ENCODE assay signal across 24 mouse cellular contexts in genomic region chr1:131969825-131970224, GRCm38 (mm10). TPM values are rescaled to one million over a fixed set of nuclear protein-coding genes. Genes with fewer than 3 reads are reported as not detected.
A peak's percentile ranks its signal among the peaks of the same experiment; 100 is the strongest.
DNase-seq lines count a peak whose midpoint lies in the region; ATAC-seq and TF ChIP-seq lines count a peak whose summit lies in the region.
"Had no signal": no experiment of that assay in that cellular context is flagged by ENCODE, and none has a peak within 500 bp of the region (broad histone marks: within the 10 kb centered on the region; RNA-seq: fewer than 3 reads in every experiment).

No protein-coding gene starts in this region.

- TF ChIP-seq CTCF in midbrain, postnatal 0 days (IDR thresholded peaks at IDR 0.05): no peak

- 60% methylated on average over 4 of the region's 4 CpGs for WGBS in kidney, embryonic 16.5 days
- WGBS in midbrain, embryonic 10.5 days: 46% methylated on average over 4 of the region's 4 CpGs
- WGBS in midbrain, postnatal 0 days: 50% methylated on average over 4 of the region's 4 CpGs
- 67% methylated on average over 4 of the region's 4 CpGs for WGBS in kidney, embryonic 15.5 days

- H3K4me3 ChIP-seq in kidney, embryonic 16.5 days (ENCODE audit: low read length): no peak overlapping the region
- no peak overlapping the region for H3K4me3 ChIP-seq in midbrain, embryonic 10.5 days
- H3K4me3 ChIP-seq in midbrain, postnatal 0 days (ENCODE audit: low read depth, low read length): no peak overlapping the region
- no peak overlapping the region for H3K4me3 ChIP-seq in kidney, embryonic 15.5 days (replicated peaks)
- H3K4me3 ChIP-seq: embryonic facial prominence, embryonic 15.5 days; limb, embryonic 13.5 days; liver, embryonic 15.5 days; neural tube, embryonic 12.5 days had no signal

- peak; percentile 56 for DNase-seq in kidney, adult 18-20 months
- no peak for DNase-seq in midbrain, embryonic 10.5 days (ENCODE audit: low spot score)
- no peak for DNase-seq in midbrain, postnatal 0 days (ENCODE audit: low spot score)
- peak; percentile 37 to 41 for DNase-seq in kidney, postnatal 36 days
- no peak for DNase-seq in layer of hippocampus, postnatal 14 days (ENCODE audit: low spot score in 2 of 2)
- DNase-seq in cerebellum, adult 18-20 months: no peak
- DNase-seq: adrenal gland, adult 2 months; cerebellum, adult 11 months; cerebellum, postnatal 10 days; gastrocnemius, postnatal 25 days; heart, adult 18-20 months; heart, postnatal 10 days; lung, postnatal 14 days; retina, postnatal 1 day; right cerebral cortex, postnatal 25 days; spleen, adult 18-20 months had no signal

- H3K4me2 ChIP-seq in kidney, embryonic 16.5 days (replicated peaks; ENCODE audit: low read depth, low read length): no peak overlapping the region
- no peak overlapping the region for H3K4me2 ChIP-seq in midbrain, postnatal 0 days (ENCODE audit: low read depth, low read length, poor library complexity, severe bottlenecking)
- no peak overlapping the region for H3K4me2 ChIP-seq in kidney, embryonic 15.5 days
- H3K4me2 ChIP-seq: embryonic facial prominence, embryonic 15.5 days; limb, embryonic 13.5 days had no signal

- no peaks in the 10 kb centered on the region for H3K9me3 ChIP-seq in kidney, embryonic 16.5 days (ENCODE audit: low read length)
- H3K9me3 ChIP-seq in midbrain, embryonic 10.5 days (replicated peaks): no peaks in the 10 kb centered on the region
- no peaks in the 10 kb centered on the region for H3K9me3 ChIP-seq in midbrain, postnatal 0 days (ENCODE audit: low read length)
- no peaks in the 10 kb centered on the region for H3K9me3 ChIP-seq in kidney, embryonic 15.5 days (replicated peaks)
- H3K9me3 ChIP-seq: embryonic facial prominence, embryonic 15.5 days; heart, embryonic 12.5 days; limb, embryonic 13.5 days; liver, embryonic 15.5 days; neural tube, embryonic 12.5 days had no signal

- H3K36me3 ChIP-seq in kidney, embryonic 16.5 days (ENCODE audit: insufficient read depth, low read length): no peaks in the 10 kb centered on the region
- H3K36me3 ChIP-seq in midbrain, embryonic 10.5 days: no peaks in the 10 kb centered on the region
- no peaks in the 10 kb centered on the region for H3K36me3 ChIP-seq in midbrain, postnatal 0 days (ENCODE audit: insufficient read depth, low read length)
- H3K36me3 ChIP-seq in kidney, embryonic 15.5 days: no peaks in the 10 kb centered on the region
- H3K36me3 ChIP-seq: embryonic facial prominence, embryonic 15.5 days; heart, embryonic 12.5 days; limb, embryonic 13.5 days; liver, embryonic 15.5 days; neural tube, embryonic 12.5 days had no signal

- no peak for ATAC-seq in kidney, embryonic 16.5 days (ENCODE audit: low FRiP score, low TSS enrichment)
- no peak for ATAC-seq in midbrain, postnatal 0 days (ENCODE audit: low FRiP score)
- no peak for ATAC-seq in kidney, embryonic 15.5 days (replicated peaks; ENCODE audit: low FRiP score)
- ATAC-seq: inflammation-experienced regulatory T-cells, adult 6 months had no signal

- peaks cover 76% of the 10 kb centered on the region for H3K4me1 ChIP-seq in kidney, embryonic 16.5 days (ENCODE audit: insufficient read depth, low read length)
- H3K4me1 ChIP-seq in midbrain, embryonic 10.5 days: peaks cover 100% of the 10 kb centered on the region
- H3K4me1 ChIP-seq in midbrain, postnatal 0 days (ENCODE audit: insufficient read depth, low read length): no peaks in the 10 kb centered on the region
- H3K4me1 ChIP-seq in kidney, embryonic 15.5 days: peaks cover 81% of the 10 kb centered on the region

- no peak overlapping the region for H3K27ac ChIP-seq in kidney, embryonic 16.5 days (ENCODE audit: low read length)
- peak overlapping the region; percentile 95 for H3K27ac ChIP-seq in midbrain, embryonic 10.5 days (replicated peaks)
- no peak overlapping the region for H3K27ac ChIP-seq in midbrain, postnatal 0 days (ENCODE audit: low read depth, low read length)
- peak overlapping the region; percentile 88; the same call in 1 of the 2 replicates for H3K27ac ChIP-seq in kidney, embryonic 15.5 days
- H3K27ac ChIP-seq: embryonic facial prominence, embryonic 15.5 days; liver, embryonic 15.5 days had no signal

- H3K9ac ChIP-seq in kidney, embryonic 16.5 days (replicated peaks; ENCODE audit: low read length): no peak overlapping the region
- no peak overlapping the region for H3K9ac ChIP-seq in midbrain, postnatal 0 days (replicated peaks; ENCODE audit: low read length, poor library complexity, severe bottlenecking)
- no peak overlapping the region for H3K9ac ChIP-seq in kidney, embryonic 15.5 days
- H3K9ac ChIP-seq: embryonic facial prominence, embryonic 15.5 days; limb, embryonic 13.5 days; liver, embryonic 15.5 days; neural tube, embryonic 12.5 days had no signal

- no peaks in the 10 kb centered on the region for H3K27me3 ChIP-seq in kidney, embryonic 16.5 days (ENCODE audit: insufficient read depth, low read length)
- H3K27me3 ChIP-seq in midbrain, embryonic 10.5 days (ENCODE audit: low read depth, poor library complexity, severe bottlenecking): peaks cover 31% of the 10 kb centered on the region
- H3K27me3 ChIP-seq in midbrain, postnatal 0 days (ENCODE audit: insufficient read depth, low read length): no peaks in the 10 kb centered on the region; the same call in 1 of the 2 replicates
- peaks cover 3% of the 10 kb centered on the region; the same call in 1 of the 2 replicates for H3K27me3 ChIP-seq in kidney, embryonic 15.5 days

RNA-seq across cellular contexts. Expression of gene Slc45a3, which starts 7.1 kb away (rescaled TPM):
- polyA plus RNA-seq in kidney, embryonic 16.5 days (2015; fragmentation: Nextera tagmentation; extraction: Ambion mirVana): 8.6 and 9.7 TPM in 2 replicates
- polyA plus RNA-seq in midbrain, embryonic 10.5 days (2016; fragmentation: Nextera tagmentation; extraction: Ambion mirVana): 18.6 and 22.3 TPM in 2 replicates
- 0.80 and 1.3 TPM in 2 replicates for total RNA-seq in midbrain, postnatal 0 days (2014; rRNA removed)
- 0.38 and 0.63 TPM in 2 replicates for polyA plus RNA-seq in midbrain, postnatal 0 days (2015; fragmentation: Nextera tagmentation; extraction: Ambion mirVana)
- 7.9 and 9.1 TPM in 2 replicates for polyA plus RNA-seq in kidney, embryonic 15.5 days (2015; fragmentation: Nextera tagmentation; extraction: Ambion mirVana)
- total RNA-seq in layer of hippocampus, postnatal 14 days (2021): 1 to 10 TPM; 2.0 to 2.6 TPM
- polyA plus RNA-seq: inflammation-experienced regulatory T-cells, adult 6 months had no signal

RNA-seq across cellular contexts. Expression of gene Elk4, which starts 37.6 kb away (rescaled TPM):
- polyA plus RNA-seq in kidney, embryonic 16.5 days (2015; fragmentation: Nextera tagmentation; extraction: Ambion mirVana): 19.0 and 23.2 TPM in 2 replicates
- 12.5 and 13.3 TPM in 2 replicates for polyA plus RNA-seq in midbrain, embryonic 10.5 days (2016; fragmentation: Nextera tagmentation; extraction: Ambion mirVana)
- total RNA-seq in midbrain, postnatal 0 days (2014; rRNA removed): 17.6 and 23.4 TPM in 2 replicates
- polyA plus RNA-seq in midbrain, postnatal 0 days (2015; fragmentation: Nextera tagmentation; extraction: Ambion mirVana): 6.0 and 8.1 TPM in 2 replicates
- 24.1 and 25.8 TPM in 2 replicates for polyA plus RNA-seq in kidney, embryonic 15.5 days (2015; fragmentation: Nextera tagmentation; extraction: Ambion mirVana)
- total RNA-seq in layer of hippocampus, postnatal 14 days (2021): 10 to 100 TPM; 59.1 to 60.4 TPM

RNA-seq across cellular contexts. Expression of gene Nucks1, which starts 59.5 kb away (rescaled TPM):
- polyA plus RNA-seq in kidney, embryonic 16.5 days (2015; fragmentation: Nextera tagmentation; extraction: Ambion mirVana): 77.9 and 83.0 TPM in 2 replicates
- 103 and 104 TPM in 2 replicates for polyA plus RNA-seq in midbrain, embryonic 10.5 days (2016; fragmentation: Nextera tagmentation; extraction: Ambion mirVana)
- total RNA-seq in midbrain, postnatal 0 days (2014; rRNA removed): 121 and 140 TPM in 2 replicates
- polyA plus RNA-seq in midbrain, postnatal 0 days (2015; fragmentation: Nextera tagmentation; extraction: Ambion mirVana): 41.3 and 51.7 TPM in 2 replicates
- 85.7 and 93.2 TPM in 2 replicates for polyA plus RNA-seq in kidney, embryonic 15.5 days (2015; fragmentation: Nextera tagmentation; extraction: Ambion mirVana)
- total RNA-seq in layer of hippocampus, postnatal 14 days (2021): 100 to 1,000 TPM; 154 to 165 TPM

Comparison
In these comparisons a context has a peak if more than half of its experiments do, and no peak if none do; other contexts are left out.
1. H3K27ac ChIP-seq: peak in midbrain, embryonic 10.5 days (single experiment) and kidney, embryonic 15.5 days (single experiment); none in kidney, embryonic 16.5 days (single experiment) and midbrain, postnatal 0 days (single experiment).
2. DNase-seq: peak in kidney, adult 18-20 months (single experiment) and kidney, postnatal 36 days (2 of 2); none in midbrain, embryonic 10.5 days (single experiment), midbrain, postnatal 0 days (single experiment), layer of hippocampus, postnatal 14 days (0 of 2) and cerebellum, adult 18-20 months (0 of 2).